Mouse (Mus musculus) CH12.LX (cell line): ENCODE measurements around the gene Gli3. TPM values are rescaled to one million over a fixed set of nuclear protein-coding genes. Genes with fewer than 3 reads are reported as not detected.

ENCODE experiments used
- DNase-seq: peaks from one replicate; pipeline ENCODE4 v3.0.0-alpha.2; 2013; ENCODE audit errors: extremely low read depth
- H3K27ac ChIP-seq: 2 replicates; pipeline ENCODE4 v1.5.1; 2012; ENCODE audit warnings: low read depth, mild to moderate bottlenecking, control low read depth, moderate library complexity; ENCODE audit not compliant: insufficient read depth
- H3K27me3 ChIP-seq: replicated peaks from 2 replicates; pipeline ENCODE3; 2012; ENCODE audit warnings: inconsistent platforms
- H3K36me3 ChIP-seq, 2 experiments: replicated peaks in 1 of 2; 2 replicates each; pipeline versions ENCODE3 to v1.6.1; 2012; ENCODE audit warnings: inconsistent platforms in 1 of 2, low read length in 1 of 2, mild to moderate bottlenecking in 1 of 2, mixed read lengths in 1 of 2, moderate library complexity in 1 of 2; ENCODE audit not compliant: control insufficient read depth in 1 of 2, insufficient read depth in 1 of 2
- H3K4me1 ChIP-seq, 2 experiments: 2 replicates each; pipeline ENCODE4 v1.6.1; 2012; ENCODE audit warnings: inconsistent platforms in 1 of 2, moderate library complexity in 1 of 2; ENCODE audit not compliant: insufficient read depth in 2 of 2, control insufficient read depth in 1 of 2
- H3K4me2 ChIP-seq: 2 replicates; pipeline ENCODE4 v1.6.1; 2012; ENCODE audit warnings: low read depth, mild to moderate bottlenecking, control low read depth; ENCODE audit not compliant: poor library complexity, insufficient read depth, severe bottlenecking
- H3K4me3 ChIP-seq, 3 experiments: fragments of 150-350 bp in 1 of 3; sonication (generic) in 1 of 3; replicated peaks in 1 of 3; 2 replicates each; pipeline versions ENCODE3 to v1.5.1; 2011 to 2012; ENCODE audit warnings: low read depth in 2 of 3, low read length in 2 of 3, mild to moderate bottlenecking in 2 of 3, moderate library complexity in 2 of 3, control low read depth in 1 of 3, improper control_type of control experiment in 1 of 3, inconsistent platforms in 1 of 3, mixed read lengths in 1 of 3; ENCODE audit not compliant: poor library complexity in 1 of 3
- H3K79me2 ChIP-seq: replicated peaks from 2 replicates; pipeline ENCODE4 v1.6.1; 2012; ENCODE audit warnings: mild to moderate bottlenecking, moderate library complexity; ENCODE audit not compliant: control insufficient read depth, poor library complexity, insufficient read depth, severe bottlenecking; ENCODE audit errors: extremely low read depth
- H3K9ac ChIP-seq: 2 replicates; pipeline ENCODE4 v1.6.1; 2012; ENCODE audit warnings: low read depth, mild to moderate bottlenecking, control low read depth, moderate library complexity; ENCODE audit not compliant: insufficient read depth
- H3K9me3 ChIP-seq: replicated peaks from 2 replicates; pipeline ENCODE3; 2012; ENCODE audit warnings: low read length, inconsistent platforms, mixed read lengths
- BHLHE40 ChIP-seq: IDR thresholded peaks from 2 replicates; pipeline ENCODE4 v1.6.1; 2011; ENCODE audit warnings: mild to moderate bottlenecking, low read depth, low read length, improper control_type of control experiment
- CHD1 ChIP-seq: IDR thresholded peaks from 2 replicates; pipeline ENCODE4 v1.6.1; 2012; ENCODE audit warnings: low read depth, low read length, improper control_type of control experiment, inconsistent platforms
- CTCF ChIP-seq, 2 experiments: IDR thresholded peaks in 1 of 2; conservative IDR thresholded peaks in 1 of 2; 2 replicates each; pipeline ENCODE4 v1.5.1; 2011 to 2012; ENCODE audit warnings: low read depth in 2 of 2, low read length in 2 of 2, improper control_type of control experiment in 1 of 2, inconsistent platforms in 1 of 2, mild to moderate bottlenecking in 1 of 2, moderate library complexity in 1 of 2
- ELF1 ChIP-seq: IDR thresholded peaks from 2 replicates; pipeline ENCODE4 v1.6.1; 2014; ENCODE audit warnings: low read depth, mild to moderate bottlenecking, inconsistent platforms, low read length, improper control_type of control experiment
- EP300 ChIP-seq: IDR thresholded peaks from 2 replicates; pipeline ENCODE4 v1.6.1; 2011; ENCODE audit warnings: low read length, improper control_type of control experiment
- ETS1 ChIP-seq: conservative IDR thresholded peaks from 2 replicates; pipeline ENCODE4 v1.6.1; 2012; ENCODE audit warnings: low read depth, mild to moderate bottlenecking, inconsistent platforms, low read length, improper control_type of control experiment, moderate library complexity
- GABPA ChIP-seq: IDR thresholded peaks from 2 replicates; pipeline ENCODE4 v1.6.1; 2012; ENCODE audit warnings: low read depth, low read length, improper control_type of control experiment, inconsistent platforms; ENCODE audit not compliant: insufficient replicate concordance
- KAT2A ChIP-seq: IDR thresholded peaks from 2 replicates; pipeline ENCODE4 v1.6.1; 2012; ENCODE audit warnings: low read length, improper control_type of control experiment, inconsistent platforms; ENCODE audit not compliant: insufficient replicate concordance
- MAFK ChIP-seq: IDR thresholded peaks from 2 replicates; pipeline ENCODE4 v1.6.1; 2011; ENCODE audit warnings: low read length, improper control_type of control experiment; ENCODE audit not compliant: insufficient replicate concordance
- MXI1 ChIP-seq: IDR thresholded peaks from 2 replicates; pipeline ENCODE4 v1.6.1; 2011; ENCODE audit warnings: mild to moderate bottlenecking, low read depth, low read length, improper control_type of control experiment
- NELFE ChIP-seq: IDR thresholded peaks from 2 replicates; pipeline ENCODE4 v1.6.1; 2011; ENCODE audit warnings: low read depth, low read length, improper control_type of control experiment
- PAX5 ChIP-seq: IDR thresholded peaks from 2 replicates; pipeline ENCODE4 v1.6.1; 2012; ENCODE audit warnings: low read length, inconsistent platforms, mixed read lengths
- POLR2A ChIP-seq: IDR thresholded peaks from 2 replicates; pipeline ENCODE4 v1.6.1; 2011; ENCODE audit warnings: low read depth, mild to moderate bottlenecking, improper control_type of control experiment, low read length
- POLR2AphosphoS2 ChIP-seq: IDR thresholded peaks from 2 replicates; pipeline ENCODE4 v1.6.1; 2011; ENCODE audit warnings: low read depth, low read length, improper control_type of control experiment
- RAD21 ChIP-seq: IDR thresholded peaks from 2 replicates; pipeline ENCODE4 v1.6.1; 2011; ENCODE audit warnings: low read depth, mild to moderate bottlenecking, low read length, improper control_type of control experiment, moderate library complexity
- TCF12 ChIP-seq: IDR thresholded peaks from 2 replicates; pipeline ENCODE4 v1.6.1; 2014; ENCODE audit warnings: low read depth, mild to moderate bottlenecking, inconsistent platforms, low read length, improper control_type of control experiment
- UBTF ChIP-seq: IDR thresholded peaks from 2 replicates; pipeline ENCODE4 v1.6.1; 2012; ENCODE audit warnings: low read depth, mild to moderate bottlenecking, inconsistent platforms, low read length, improper control_type of control experiment, moderate library complexity
- ZC3H11A ChIP-seq: IDR thresholded peaks from 2 replicates; pipeline ENCODE4 v1.6.1; 2012; ENCODE audit warnings: low read depth, mild to moderate bottlenecking, inconsistent platforms, low read length, improper control_type of control experiment
- ZKSCAN1 ChIP-seq: IDR thresholded peaks from 2 replicates; pipeline ENCODE4 v1.6.1; 2012; ENCODE audit warnings: low read depth, inconsistent platforms, low read length, improper control_type of control experiment, borderline replicate concordance
- dilution Hi-C: fragments of 300-500 bp; cut with MboI; formaldehyde crosslinking; loops from 2 replicates; pipeline ENCODE4 v1.14.3; 2020; ENCODE audit warnings: low sequenced_read_pairs; ENCODE audit not compliant: extremely low pct_unique_long_range_greater_than_20kb, extremely low pct_ligation_motif_present
- in situ Hi-C: fragments of 300-500 bp; cut with MboI; formaldehyde crosslinking; loops from 3 replicates; pipeline ENCODE4 v1.14.3; 2019; ENCODE audit warnings: low sequenced_read_pairs, low pct_ligation_motif_present, low pct_unique_long_range_greater_than_20kb, mixed read lengths
- polyA plus RNA-seq: library from polyadenylated mRNA; unstranded; fragments of >175 nt; gene quantifications from 2 replicates; pipeline ENCODE4 v1.2.1, GENCODE M21; 2012; ENCODE audit warnings: low read depth; ENCODE audit not compliant: insufficient read length
- total RNA-seq, 2 experiments: library from RNA; depleted of rRNA; stranded (reverse); fragments of 300-350 nt in 1 of 2; fragments of >200 nt in 1 of 2; gene quantifications; 2 replicates each; pipeline ENCODE4 v1.2.3; 2012 to 2014

The Gli3 gene
- total and polyA plus RNA-seq, 3 experiments: not detected

DNA sequence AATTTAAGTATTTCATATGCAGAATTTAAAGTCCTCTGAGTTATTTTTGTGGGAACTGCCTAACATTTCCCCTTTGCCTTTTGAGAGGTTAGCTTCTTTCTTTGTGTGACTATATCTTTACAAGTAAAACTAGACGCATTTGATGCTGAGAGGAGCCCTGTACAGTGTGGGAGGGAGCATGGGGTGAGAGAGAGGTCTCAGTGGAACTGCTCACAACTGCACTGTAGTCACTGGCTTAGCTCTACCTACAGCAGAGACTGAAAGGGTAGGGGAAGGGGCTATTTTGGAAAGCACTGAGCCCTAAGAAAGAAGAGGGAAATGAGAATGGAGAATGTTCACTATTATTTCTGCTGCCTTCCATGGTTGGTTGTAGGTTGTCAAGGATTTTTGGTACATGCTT lies 25.0 kb downstream of the Gli3 start:
- in situ Hi-C loops (no loop called here), dilution Hi-C loops (no loop called here)
- Histone ChIP-seq H3K4me2 (no peak overlapping the region), H3K9ac (no peak overlapping the region), H3K79me2 (no peaks in the 10 kb centered on the region), H3K4me3 (no peak overlapping the region), H3K4me1 (peaks cover 0 to 3% of the 10 kb centered on the region in 2 experiments; a peak in 2 of 4 replicates), H3K9me3 (no peaks in the 10 kb centered on the region), H3K36me3 (no peaks in the 10 kb centered on the region), H3K27ac (no peak overlapping the region), H3K27me3 (no peaks in the 10 kb centered on the region)
- TF ChIP-seq RAD21 (no peak), MAFK (no peak), CHD1 (no peak), POLR2AphosphoS2 (no peak), EP300 (no peak), POLR2A (no peak), ETS1 (no peak), ZC3H11A (no peak), MXI1 (no peak)
- DNase-seq: no peak

GRCm38 (mm10) chr13:15495820-15496219 lies 32.8 kb downstream of the Gli3 start:
- H3K4me1 ChIP-seq: no peaks in the 10 kb centered on the region
- TF ChIP-seq CTCF (conservative IDR thresholded peaks at IDR 0.05 in 1 of 2, IDR thresholded peaks at IDR 0.05 in 1 of 2; ENCODE audit: low read depth in 2 of 2, low read length in 2 of 2): no peak
- no peak for TF ChIP-seq MAFK
- TF ChIP-seq ELF1: no peak
- no peak for TF ChIP-seq POLR2AphosphoS2
- no peak for TF ChIP-seq RAD21
- H3K79me2 ChIP-seq: no peaks in the 10 kb centered on the region
- no peaks in the 10 kb centered on the region for H3K9me3 ChIP-seq
- no peak overlapping the region for H3K4me2 ChIP-seq
- no peak for DNase-seq
- H3K4me3 ChIP-seq: no peak overlapping the region
- dilution Hi-C loops (no loop called here), in situ Hi-C loops (no loop called here)
- no peaks in the 10 kb centered on the region for H3K27me3 ChIP-seq
- no peak overlapping the region for H3K27ac ChIP-seq
- no peaks in the 10 kb centered on the region for H3K36me3 ChIP-seq
- no peak overlapping the region for H3K9ac ChIP-seq

GRCm38 (mm10) chr13:15498338-15498737 lies 35.3 kb downstream of the Gli3 start:
- dilution Hi-C loops: no loop called here
- no peaks in the 10 kb centered on the region for H3K36me3 ChIP-seq
- no peak overlapping the region for H3K4me3 ChIP-seq
- peaks cover 0 to 7% of the 10 kb centered on the region in 2 experiments; a peak in 2 of 4 replicates for H3K4me1 ChIP-seq
- no peaks in the 10 kb centered on the region for H3K27me3 ChIP-seq
- H3K4me2 ChIP-seq: no peak overlapping the region
- TF ChIP-seq GABPA (no peak), PAX5 (no peak), KAT2A (no peak), CTCF (conservative IDR thresholded peaks at IDR 0.05 in 1 of 2, IDR thresholded peaks at IDR 0.05 in 1 of 2; ENCODE audit: low read depth in 2 of 2, low read length in 2 of 2) (no peak), ZKSCAN1 (no peak), UBTF (no peak), NELFE (no peak), RAD21 (no peak), BHLHE40 (no peak), POLR2A (no peak), EP300 (no peak), ZC3H11A (no peak), TCF12 (no peak)
- TF ChIP-seq, all 38 proteins: peak for 0
- Histone ChIP-seq H3K79me2 (no peaks in the 10 kb centered on the region), H3K27ac (no peak overlapping the region), H3K9ac (no peak overlapping the region), H3K9me3 (no peaks in the 10 kb centered on the region)
- no peak for DNase-seq
- in situ Hi-C loops: no loop called here
